Mouse (Mus musculus) cortical plate, adult 2 months (tissue): ENCODE data around the gene Zfp523.

Experiments used
- CTCF ChIP-seq: fragments of 200-500 bp; IDR thresholded peaks from 2 replicates; pipeline ENCODE4 v1.5.1; 2011; ENCODE audit warnings: mild to moderate bottlenecking, control low read depth, low read length; ENCODE audit not compliant: insufficient read depth; ENCODE audit errors: extremely low read depth
- POLR2A ChIP-seq: fragments of 200-500 bp; IDR thresholded peaks from 2 replicates; pipeline ENCODE4 v1.6.1; 2011; ENCODE audit warnings: mild to moderate bottlenecking, low read length, control low read depth; ENCODE audit not compliant: insufficient read depth; ENCODE audit errors: extremely low read depth

DNA sequence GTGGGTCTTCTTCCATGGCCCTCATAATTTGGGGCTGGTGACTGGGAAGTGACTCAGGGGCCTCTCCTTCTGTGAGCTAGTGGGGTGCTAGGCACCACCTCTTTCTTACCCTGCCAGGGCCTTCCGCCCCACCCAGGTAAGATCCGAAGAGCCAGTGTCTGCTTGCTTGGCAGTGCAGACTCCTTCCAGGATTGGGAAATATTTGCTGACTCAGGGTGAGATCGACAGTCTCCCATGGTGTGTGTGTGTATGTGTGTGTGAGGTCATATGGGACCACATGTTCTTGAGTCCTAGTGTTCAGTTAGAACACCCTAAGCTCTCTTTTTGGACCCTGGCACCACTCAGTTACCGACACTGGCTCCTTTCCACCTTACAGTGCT, 59.7 kb downstream of the Zfp523 start:
- TF ChIP-seq CTCF = no peak
- TF ChIP-seq POLR2A = no peak
